Mouse (Mus musculus): ENCODE data around the gene Sv2a. TPM values are rescaled to one million over a fixed set of nuclear protein-coding genes. Genes with fewer than 3 reads are reported as not detected.

Sv2a gene
- polyA plus RNA-seq (2011; ENCODE audit: insufficient read depth, insufficient read length, low replicate concordance, missing spikeins): 5.7 and 6.2 TPM in 2 replicates

DNA sequence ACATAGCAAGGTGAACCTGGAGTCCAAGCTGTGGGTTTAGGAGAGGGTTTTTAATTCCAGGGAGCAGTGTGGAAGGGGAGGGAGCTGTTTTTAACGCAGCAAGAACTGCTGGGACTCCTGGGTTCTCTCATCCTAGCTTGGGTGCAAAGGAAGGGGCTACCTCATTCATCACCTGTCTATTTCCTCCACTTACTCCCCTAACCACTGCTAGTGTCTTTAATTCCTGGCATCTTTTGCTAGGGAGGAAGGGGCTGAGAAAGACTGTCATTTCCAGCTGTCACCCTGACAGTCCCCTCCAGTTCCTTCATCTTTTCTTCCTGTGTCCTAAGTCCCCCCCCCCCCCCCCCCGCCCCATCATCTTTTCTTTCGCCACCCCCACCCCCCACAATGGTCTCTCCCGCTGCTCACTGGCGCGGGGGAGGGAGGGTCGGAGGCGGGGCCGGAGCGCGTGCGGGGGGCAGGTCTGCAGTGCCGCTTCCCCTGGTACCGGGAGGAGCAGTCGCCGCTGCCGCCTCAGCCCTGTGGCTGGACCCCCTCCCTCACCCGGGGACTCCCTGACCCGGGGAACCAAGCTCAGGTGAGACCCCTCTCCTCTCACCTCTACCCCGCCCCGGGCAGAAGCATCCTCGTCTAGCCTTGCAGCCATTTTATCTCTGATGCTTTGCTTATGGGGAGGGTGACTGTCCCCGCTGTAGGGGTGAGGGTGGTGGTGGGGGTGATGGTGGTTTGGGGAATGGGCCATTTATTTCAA, at the start of gene Sv2a:
Sv2a (plus strand) TSS at position 425 of the 751 bp plus-strand sequence.
- 2% methylated on average over 22 of the region's 23 CpGs for WGBS

DNA sequence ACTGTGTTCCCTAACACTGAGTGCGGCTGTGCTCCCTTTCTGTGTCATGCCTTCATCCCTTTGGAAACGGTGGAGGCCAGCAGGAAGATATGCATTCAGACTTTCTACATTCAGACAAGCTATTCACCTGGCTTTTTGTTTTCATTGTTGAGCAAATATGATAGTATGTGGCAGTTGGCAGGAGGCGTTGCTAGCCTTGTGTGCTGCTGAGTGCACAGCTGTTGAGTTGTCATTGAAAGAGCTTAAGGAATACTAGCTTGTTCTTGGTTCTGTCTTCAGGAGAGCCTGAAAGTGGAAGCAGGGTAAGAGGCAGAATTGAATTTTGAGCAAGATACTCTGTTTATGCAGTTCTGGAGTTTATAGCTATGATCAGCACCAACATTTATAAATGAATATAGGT, 48.5 kb upstream of the Sv2a start:
- Histone ChIP-seq H3K4me1 (ENCODE audit: control insufficient read depth, insufficient read depth, low read length) (no peaks in the 10 kb centered on the region), H3K4me3 (replicated peaks; ENCODE audit: control insufficient read depth, low read depth, low read length) (no peak overlapping the region), H3K27ac (ENCODE audit: control insufficient read depth, insufficient read depth, low read depth, low read length, poor library complexity) (no peak overlapping the region)
- WGBS: 87% methylated on average over 3 of the region's 3 CpGs
- TF ChIP-seq CTCF (IDR thresholded peaks at IDR 0.05; ENCODE audit: control insufficient read depth, insufficient read depth, low read length): no peak
- no peak for TF ChIP-seq POLR2A (IDR thresholded peaks at IDR 0.05; ENCODE audit: borderline replicate concordance, control insufficient read depth, low read depth, low read length)

More for the DNA sequence above, at the start of gene Sv2a:
- H3K4me3 ChIP-seq (replicated peaks; ENCODE audit: control insufficient read depth, low read depth, low read length): peak within 1 kb of the TSS; percentile 40
- no peaks in the 10 kb centered on the region for H3K4me1 ChIP-seq (ENCODE audit: control insufficient read depth, insufficient read depth, low read length)
- TF ChIP-seq CTCF (IDR thresholded peaks at IDR 0.05; ENCODE audit: control insufficient read depth, insufficient read depth, low read length) (no peak), POLR2A (IDR thresholded peaks at IDR 0.05; ENCODE audit: borderline replicate concordance, control insufficient read depth, low read depth, low read length) (no peak)
- H3K27ac ChIP-seq (ENCODE audit: control insufficient read depth, insufficient read depth, low read depth, low read length, poor library complexity): no peak within 1 kb of the TSS

DNA sequence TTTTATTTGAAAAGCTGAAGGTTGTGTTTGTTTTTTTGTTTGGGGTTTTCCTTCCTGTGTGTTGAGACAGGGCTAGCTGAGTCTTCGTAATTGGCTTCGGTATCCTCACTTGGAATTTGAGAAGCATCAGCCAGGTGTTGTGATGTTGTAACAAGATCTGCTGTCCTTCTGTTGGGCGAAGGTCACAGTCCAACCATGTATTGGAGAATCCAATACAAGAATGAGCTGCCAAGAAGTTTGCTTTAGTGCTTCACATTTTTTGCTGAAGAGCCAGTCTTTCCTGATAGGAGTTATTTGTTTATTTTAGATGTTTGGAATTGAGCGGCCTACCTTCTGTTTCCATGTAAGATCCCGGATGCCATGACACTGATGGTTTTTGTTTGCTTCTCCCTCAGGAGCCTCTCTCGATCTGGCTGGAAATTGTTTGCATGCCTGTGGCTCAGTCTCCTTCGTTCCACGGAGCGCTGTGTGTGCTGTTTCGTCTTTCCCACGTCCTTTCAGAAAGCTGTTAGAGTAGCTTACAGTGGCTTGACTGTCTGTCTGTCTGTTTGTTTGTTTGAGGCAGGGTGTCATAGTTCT, 47.5 kb upstream of the Sv2a start:
- H3K4me1 ChIP-seq (ENCODE audit: control insufficient read depth, insufficient read depth, low read length): no peaks in the 10 kb centered on the region

GRCm38 (mm10) chr3:96135011-96135410, 45.9 kb upstream of the Sv2a start:
- no peak overlapping the region for H3K4me3 ChIP-seq (replicated peaks; ENCODE audit: control insufficient read depth, low read depth, low read length)
- TF ChIP-seq CTCF (IDR thresholded peaks at IDR 0.05; ENCODE audit: control insufficient read depth, insufficient read depth, low read length) (no peak), POLR2A (IDR thresholded peaks at IDR 0.05; ENCODE audit: borderline replicate concordance, control insufficient read depth, low read depth, low read length) (no peak)
- H3K4me1 ChIP-seq (ENCODE audit: control insufficient read depth, insufficient read depth, low read length): no peaks in the 10 kb centered on the region
- WGBS: 85% methylated on average over 3 of the region's 3 CpGs
- no peak overlapping the region for H3K27ac ChIP-seq (ENCODE audit: control insufficient read depth, insufficient read depth, low read depth, low read length, poor library complexity)

More for the DNA sequence above, 47.5 kb upstream of the Sv2a start:
- H3K27ac ChIP-seq (ENCODE audit: control insufficient read depth, insufficient read depth, low read depth, low read length, poor library complexity): no peak overlapping the region
- no peak for TF ChIP-seq POLR2A (IDR thresholded peaks at IDR 0.05; ENCODE audit: borderline replicate concordance, control insufficient read depth, low read depth, low read length)
- TF ChIP-seq CTCF (IDR thresholded peaks at IDR 0.05; ENCODE audit: control insufficient read depth, insufficient read depth, low read length): no peak
- no peak overlapping the region for H3K4me3 ChIP-seq (replicated peaks; ENCODE audit: control insufficient read depth, low read depth, low read length)
- 89% methylated on average over 11 of the region's 11 CpGs for WGBS

- 4% methylated on average over 5 of the region's 5 CpGs for WGBS
- peak; percentile 14; the same call in 1 of the 2 replicates for TF ChIP-seq CTCF (IDR thresholded peaks at IDR 0.05; ENCODE audit: control insufficient read depth, insufficient read depth, low read length)
- TF ChIP-seq POLR2A (IDR thresholded peaks at IDR 0.05; ENCODE audit: borderline replicate concordance, control insufficient read depth, low read depth, low read length): no peak
- no peak overlapping the region for H3K4me3 ChIP-seq (replicated peaks; ENCODE audit: control insufficient read depth, low read depth, low read length)
- H3K4me1 ChIP-seq (ENCODE audit: control insufficient read depth, insufficient read depth, low read length): no peaks in the 10 kb centered on the region
- H3K27ac ChIP-seq (ENCODE audit: control insufficient read depth, insufficient read depth, low read depth, low read length, poor library complexity): no peak overlapping the region
Measured at GRCm38 (mm10) chr3:96147950-96148349, 33.0 kb upstream of the Sv2a start.

DNA sequence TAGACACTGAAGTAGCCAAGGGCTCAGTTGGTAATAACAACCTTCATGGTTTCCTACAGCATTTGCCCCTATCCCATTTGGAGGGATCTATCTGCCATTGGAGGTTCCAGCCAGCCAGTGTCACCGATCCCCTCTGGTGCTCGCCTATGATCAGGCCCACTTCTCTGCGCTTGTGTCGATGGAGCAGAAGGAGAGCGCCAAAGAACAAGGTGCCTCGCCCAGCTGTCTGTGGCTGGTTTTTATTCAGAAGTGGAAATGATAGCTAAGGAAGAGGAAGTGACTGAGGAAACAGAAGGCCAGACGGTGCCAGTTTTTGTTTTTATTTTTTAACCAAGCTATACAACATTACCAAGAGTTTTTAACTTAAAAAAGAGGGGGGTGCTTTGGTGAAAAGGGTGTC, 29.1 kb upstream of the Sv2a start:
- no peaks in the 10 kb centered on the region for H3K4me1 ChIP-seq (ENCODE audit: control insufficient read depth, insufficient read depth, low read length)
- no peak for TF ChIP-seq POLR2A (IDR thresholded peaks at IDR 0.05; ENCODE audit: borderline replicate concordance, control insufficient read depth, low read depth, low read length)
- no peak for TF ChIP-seq CTCF (IDR thresholded peaks at IDR 0.05; ENCODE audit: control insufficient read depth, insufficient read depth, low read length)
- no peak overlapping the region for H3K4me3 ChIP-seq (replicated peaks; ENCODE audit: control insufficient read depth, low read depth, low read length)
- 55% methylated on average over 7 of the region's 7 CpGs for WGBS
- H3K27ac ChIP-seq (ENCODE audit: control insufficient read depth, insufficient read depth, low read depth, low read length, poor library complexity): no peak overlapping the region

GRCm38 (mm10) chr3:96152611-96153010, 28.3 kb upstream of the Sv2a start:
- H3K27ac ChIP-seq (ENCODE audit: control insufficient read depth, insufficient read depth, low read depth, low read length, poor library complexity): no peak overlapping the region; the same call in 1 of the 2 replicates
- TF ChIP-seq POLR2A (IDR thresholded peaks at IDR 0.05; ENCODE audit: borderline replicate concordance, control insufficient read depth, low read depth, low read length) (no peak), CTCF (IDR thresholded peaks at IDR 0.05; ENCODE audit: control insufficient read depth, insufficient read depth, low read length) (no peak)
- 85% methylated on average over 5 of the region's 5 CpGs for WGBS

DNA sequence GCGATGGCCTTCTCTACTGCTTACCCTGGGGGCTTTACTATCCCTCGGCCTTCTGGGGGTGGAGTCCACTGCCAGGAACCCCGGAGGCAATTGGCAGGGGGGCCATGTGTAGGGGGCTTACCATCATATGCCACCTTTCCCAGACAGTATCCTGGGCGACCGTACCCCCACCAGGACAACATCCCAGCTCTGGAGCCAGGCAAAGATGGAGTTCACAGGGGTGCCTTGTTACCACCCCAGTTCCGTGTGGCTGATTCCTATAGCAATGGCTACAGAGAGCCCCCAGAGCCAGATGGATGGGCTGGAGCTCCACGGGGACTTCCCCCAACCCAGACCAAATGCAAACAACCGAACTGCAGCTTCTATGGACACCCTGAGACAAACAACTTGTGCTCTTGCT, 25.4 kb upstream of the Sv2a start:
- no peak overlapping the region for H3K4me3 ChIP-seq (replicated peaks; ENCODE audit: control insufficient read depth, low read depth, low read length)
- no peak for TF ChIP-seq CTCF (IDR thresholded peaks at IDR 0.05; ENCODE audit: control insufficient read depth, insufficient read depth, low read length)
- no peak for TF ChIP-seq POLR2A (IDR thresholded peaks at IDR 0.05; ENCODE audit: borderline replicate concordance, control insufficient read depth, low read depth, low read length)
- H3K27ac ChIP-seq (ENCODE audit: control insufficient read depth, insufficient read depth, low read depth, low read length, poor library complexity): no peak overlapping the region
- no peaks in the 10 kb centered on the region for H3K4me1 ChIP-seq (ENCODE audit: control insufficient read depth, insufficient read depth, low read length)
- whole genome bisulfite sequencing: 85% methylated on average over 8 of the region's 8 CpGs

More at GRCm38 (mm10) chr3:96152611-96153010, 28.3 kb upstream of the Sv2a start:
- Histone ChIP-seq H3K4me1 (ENCODE audit: control insufficient read depth, insufficient read depth, low read length) (no peaks in the 10 kb centered on the region), H3K4me3 (replicated peaks; ENCODE audit: control insufficient read depth, low read depth, low read length) (no peak overlapping the region)

All from bone marrow, adult 2 months (tissue).